Mouse (Mus musculus) granulocyte monocyte progenitor cell, adult 5-6 weeks (primary cell): ENCODE results near the gene Tpm4. TPM values are rescaled to one million over a fixed set of nuclear protein-coding genes. Genes with fewer than 3 reads are reported as not detected.
A peak's percentile ranks its signal among the peaks of the same experiment; 100 is the strongest.
"Not testable (repeated sequence)": the region's sequence is repeated elsewhere in the genome, so short reads cannot be mapped to it uniquely, and the experiment has no call there.

Experiments
- ATAC-seq: replicated peaks from 2 replicates; pipeline ENCODE4 v1.8.0; 2016; ENCODE audit warnings: mild to moderate bottlenecking, moderate TSS enrichment, inconsistent platforms; ENCODE audit not compliant: poor library complexity, severe bottlenecking
- total RNA-seq, 2 experiments: library from RNA; stranded (forward) in 1 of 2; stranded (reverse) in 1 of 2; fragments of 200-712, 200-1000 nt in 1 of 2; fragments of >200 nt in 1 of 2; fragmentation: Nextera tagmentation in 1 of 2; gene quantifications; 2 replicates each; pipeline ENCODE4 v1.2.3; 2014 to 2017

Tpm4 gene
- total RNA-seq (2014; fragmentation: Nextera tagmentation) (35.0 and 39.9 TPM in 2 replicates), total RNA-seq (2017) (54.2 and 60.5 TPM in 2 replicates)

DNA sequence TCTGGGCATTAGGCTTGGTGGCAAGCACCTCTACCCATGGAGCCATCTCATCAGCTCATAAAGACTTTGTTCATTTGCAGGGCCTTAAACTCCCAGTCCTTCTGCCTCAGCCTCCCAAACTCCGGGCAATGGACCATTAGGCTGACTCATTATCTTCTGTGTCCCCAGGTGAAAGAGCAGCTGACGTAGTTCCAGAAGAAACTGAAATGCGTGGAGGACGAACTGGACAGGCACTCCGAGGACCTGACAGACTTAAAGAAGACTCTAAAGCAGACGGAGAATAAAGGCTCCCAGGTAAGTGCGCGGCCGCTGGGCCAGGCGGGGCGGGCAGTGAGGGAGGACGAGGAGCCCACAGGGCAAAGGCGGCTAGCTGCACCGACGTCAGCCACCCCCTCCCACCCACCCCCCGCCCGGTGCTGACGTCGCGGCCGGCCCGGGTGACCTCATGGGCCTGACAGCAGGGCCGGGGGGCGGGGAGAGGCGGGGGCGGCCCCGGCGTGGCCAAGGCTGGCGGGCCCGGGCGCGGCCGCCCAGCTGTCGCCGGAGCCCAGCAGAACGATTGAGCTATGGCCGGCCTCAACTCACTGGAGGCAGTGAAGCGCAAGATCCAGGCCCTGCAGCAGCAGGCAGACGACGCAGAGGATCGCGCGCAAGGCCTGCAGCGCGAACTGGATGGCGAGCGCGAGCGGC is at the start of gene Tpm4:
TSS of gene Tpm4 (plus strand) at position 220 of the 690 bp plus-strand sequence.
- peak; percentile 24 for ATAC-seq

DNA sequence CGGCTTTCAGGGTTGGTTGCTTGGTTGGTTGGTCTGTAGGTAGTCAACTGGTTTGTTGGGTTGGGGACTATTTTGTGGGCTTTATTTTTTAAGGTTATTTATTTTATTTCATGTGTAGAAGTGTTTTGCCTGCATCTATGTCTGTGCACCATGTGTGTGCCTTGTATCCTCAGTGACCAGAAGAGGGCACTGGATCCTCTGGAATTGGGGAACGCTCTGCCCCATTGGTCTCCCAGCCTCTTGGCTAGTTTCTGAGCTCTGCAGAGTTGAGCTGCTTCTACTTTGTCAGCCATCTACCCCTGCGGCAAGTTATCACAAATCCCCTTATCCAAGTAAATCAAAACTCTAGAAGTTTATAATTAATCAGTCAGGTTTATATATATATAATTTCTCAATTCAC is 47.2 kb upstream of the Tpm4 start:
- not testable (repeated sequence) for ATAC-seq

DNA sequence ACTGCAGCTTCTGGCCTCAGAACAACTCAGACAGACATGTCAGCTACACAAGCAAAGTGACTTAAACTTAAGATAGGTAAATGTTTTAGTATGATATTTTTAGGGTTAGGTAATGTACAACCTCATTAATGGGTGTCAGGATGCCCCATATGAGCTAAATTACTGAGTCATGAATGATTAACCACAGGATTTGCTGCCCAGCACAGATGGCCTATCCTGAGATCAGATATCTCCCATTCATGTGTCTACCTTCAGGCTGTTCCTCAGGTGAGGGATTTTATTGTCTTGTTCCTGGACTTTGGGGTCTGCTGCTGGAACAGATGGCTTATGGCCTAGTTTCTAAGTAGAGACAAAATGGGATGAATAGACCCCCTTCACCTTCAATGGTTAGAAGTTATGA is 38.1 kb upstream of the Tpm4 start:
- ATAC-seq, result not testable (repeated sequence)

DNA sequence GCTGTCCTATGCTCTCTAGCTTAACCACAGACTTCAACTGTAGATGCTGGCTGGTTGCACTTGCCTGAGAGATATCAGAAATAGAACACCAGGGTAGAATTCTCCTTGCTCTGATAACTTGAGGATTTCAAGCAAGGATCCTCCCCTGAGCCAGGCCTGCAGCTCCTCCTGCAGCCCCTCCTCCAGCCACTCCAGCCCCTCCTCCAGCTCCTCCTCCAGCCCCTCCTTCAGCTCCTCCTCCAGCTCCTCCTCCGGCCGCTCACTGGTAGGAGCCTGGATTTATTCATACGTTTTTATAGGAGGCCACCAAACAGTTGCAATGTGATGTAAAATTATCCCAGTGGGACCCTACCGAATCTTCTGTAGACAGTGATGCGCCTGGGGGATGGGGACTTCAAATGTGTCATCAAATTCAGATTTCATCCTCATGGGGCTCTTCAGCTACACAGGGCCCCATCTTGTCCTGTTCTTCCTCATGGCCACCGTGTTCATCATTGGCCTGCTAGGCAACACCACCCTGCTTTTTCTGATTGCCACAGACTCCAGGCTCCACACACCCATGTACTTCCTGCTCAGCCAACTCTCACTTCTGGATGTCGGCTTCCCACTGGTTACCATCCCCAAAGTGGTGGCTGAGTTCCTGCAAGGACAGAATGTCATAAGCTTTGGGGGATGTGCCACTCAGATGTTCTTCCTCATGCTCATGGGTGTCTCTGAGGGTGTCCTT is 35.2 kb upstream of the Tpm4 start:
- peak; percentile 82 for ATAC-seq

DNA sequence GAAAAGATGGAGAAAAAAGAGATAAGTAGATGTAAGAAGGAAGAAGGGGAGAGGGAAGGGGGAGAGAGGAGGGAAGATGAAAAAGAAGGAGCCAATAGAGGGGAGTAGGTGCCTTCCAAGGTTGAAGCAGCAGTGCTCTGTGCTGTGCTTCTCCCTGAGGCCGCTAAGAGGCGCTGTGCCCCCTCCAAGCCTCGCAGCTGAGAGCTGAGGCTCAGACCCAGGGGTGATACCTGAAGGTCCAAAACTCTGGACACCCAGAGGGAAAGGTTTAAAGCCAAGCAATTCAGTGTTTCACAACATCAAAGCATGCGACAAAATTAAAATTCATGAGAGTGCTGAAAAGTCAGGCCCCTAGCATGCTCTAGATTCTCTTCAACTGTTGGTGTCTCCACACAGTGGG is 29.6 kb upstream of the Tpm4 start:
- peak; percentile 52; the same call in 1 of the 2 replicates for ATAC-seq

DNA sequence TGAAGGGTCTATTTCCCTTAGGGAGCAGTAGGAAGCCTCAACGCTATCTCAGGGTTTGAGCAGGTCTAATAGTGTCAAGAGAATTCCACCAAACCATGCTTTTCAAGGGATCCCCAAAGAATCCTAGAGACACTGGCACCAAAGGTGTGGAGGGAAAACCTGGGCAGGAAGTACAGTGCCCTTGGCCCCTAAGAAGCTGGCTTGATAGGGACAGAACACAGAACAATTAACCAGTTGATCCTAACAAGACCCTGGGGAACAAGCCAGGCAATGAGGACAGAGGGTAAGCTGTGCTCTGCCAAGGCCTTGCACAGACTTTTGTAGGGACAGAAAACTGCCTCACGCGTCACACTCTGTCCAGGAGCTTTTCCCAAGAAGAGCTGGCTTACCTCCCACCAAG is 28.0 kb upstream of the Tpm4 start, which contains the start of gene Olfr374:
TSS of gene Olfr374 (plus strand) at position 301 of the 400 bp plus-strand sequence.
- no peak for ATAC-seq

DNA sequence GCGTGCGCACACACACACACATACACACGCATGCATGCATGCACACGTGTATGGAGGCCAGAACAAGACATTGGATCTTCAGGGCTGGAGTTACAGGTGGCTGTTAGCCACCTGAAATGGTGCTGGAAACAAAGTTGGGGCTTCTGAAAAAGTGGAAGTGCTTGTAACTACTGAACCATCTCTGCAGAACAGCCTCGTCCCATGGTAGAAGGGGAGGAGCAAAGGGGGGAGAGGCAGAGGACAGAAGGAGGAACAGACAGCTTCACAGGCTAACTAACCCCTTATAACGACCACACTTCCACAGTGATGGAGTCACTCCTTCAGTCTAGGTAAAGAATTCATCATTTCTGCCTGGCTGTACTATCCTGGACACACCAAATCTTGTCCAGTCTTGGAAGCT is 23.9 kb upstream of the Tpm4 start:
- peak; percentile 69 for ATAC-seq

DNA sequence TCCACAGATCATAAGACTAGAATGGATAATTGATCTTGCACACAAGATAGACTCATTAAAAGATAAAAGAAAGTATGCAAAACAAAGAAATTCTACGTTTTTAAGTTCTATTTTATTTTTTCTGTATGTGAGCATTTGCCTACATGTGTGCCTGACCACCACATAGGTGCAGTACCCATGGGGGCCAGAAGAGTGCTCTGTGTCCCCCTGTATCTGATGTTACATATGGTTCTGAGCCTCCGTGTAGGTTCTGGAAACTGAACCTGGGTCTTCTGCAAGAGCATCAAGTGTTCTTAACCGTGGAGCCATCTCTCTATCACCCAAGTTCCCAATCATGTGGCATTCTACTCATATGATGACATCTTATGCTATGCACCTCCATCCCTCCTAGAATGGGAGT is 22.3 kb upstream of the Tpm4 start:
- ATAC-seq, result no peak; the same call in 1 of the 2 replicates

DNA sequence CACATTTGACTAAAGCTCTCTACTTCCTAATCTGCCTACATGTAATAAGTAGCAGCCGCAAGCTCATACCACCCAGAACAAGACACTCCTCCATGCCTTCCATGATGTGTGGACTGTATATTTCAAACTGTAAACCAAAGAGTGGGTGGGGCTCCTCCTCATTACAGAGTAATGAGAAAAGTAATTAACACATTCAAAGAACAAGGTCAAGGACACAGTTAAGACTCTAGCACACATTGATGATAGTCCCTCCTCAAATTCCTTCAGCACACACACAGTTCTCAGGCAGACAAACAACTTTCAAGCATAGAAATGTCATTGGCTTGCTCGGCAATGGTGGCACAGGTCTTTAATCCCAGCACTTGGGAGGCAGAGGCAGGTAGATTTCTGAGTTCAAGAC is 19.6 kb upstream of the Tpm4 start:
- ATAC-seq, result no peak

DNA sequence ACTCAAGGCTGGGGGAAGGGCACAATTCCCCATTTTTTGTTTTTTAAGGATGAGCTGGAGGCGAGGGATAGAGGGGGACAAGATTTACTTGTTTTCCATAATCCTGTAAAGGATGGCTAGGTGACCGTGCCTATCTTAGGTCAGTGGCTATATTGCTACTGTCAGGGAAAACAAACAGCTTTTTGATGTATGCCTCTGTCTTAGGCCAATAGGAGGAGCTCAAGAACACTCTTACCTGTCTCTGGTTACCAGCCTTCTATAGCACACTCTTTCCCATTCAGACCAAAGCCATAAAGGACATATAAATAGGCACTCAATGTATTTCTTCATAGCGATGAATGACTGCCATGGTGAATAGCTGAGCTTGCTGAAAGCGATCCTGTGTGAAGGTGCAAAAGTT is 16.2 kb upstream of the Tpm4 start:
- ATAC-seq, result no peak

DNA sequence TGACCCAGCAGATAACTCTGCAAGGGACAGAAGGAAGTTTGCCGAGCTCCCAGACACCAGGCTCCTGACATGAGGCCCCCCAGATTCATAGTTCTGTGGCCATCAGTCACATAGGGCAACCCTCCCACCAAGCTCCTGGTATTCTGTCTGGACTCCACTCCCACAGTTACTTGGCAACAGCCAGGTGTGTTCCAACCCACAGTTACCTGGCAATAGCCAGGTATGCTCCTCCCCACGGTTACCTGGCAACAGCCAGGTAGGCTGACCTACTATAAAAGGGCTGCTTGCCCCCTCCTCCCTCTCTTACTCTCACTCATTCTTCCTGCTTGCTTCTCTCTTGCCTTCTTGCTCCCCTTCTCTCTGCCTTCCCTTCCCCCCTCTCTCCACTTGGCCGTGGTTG is 13.3 kb upstream of the Tpm4 start:
- not testable (repeated sequence) for ATAC-seq

DNA sequence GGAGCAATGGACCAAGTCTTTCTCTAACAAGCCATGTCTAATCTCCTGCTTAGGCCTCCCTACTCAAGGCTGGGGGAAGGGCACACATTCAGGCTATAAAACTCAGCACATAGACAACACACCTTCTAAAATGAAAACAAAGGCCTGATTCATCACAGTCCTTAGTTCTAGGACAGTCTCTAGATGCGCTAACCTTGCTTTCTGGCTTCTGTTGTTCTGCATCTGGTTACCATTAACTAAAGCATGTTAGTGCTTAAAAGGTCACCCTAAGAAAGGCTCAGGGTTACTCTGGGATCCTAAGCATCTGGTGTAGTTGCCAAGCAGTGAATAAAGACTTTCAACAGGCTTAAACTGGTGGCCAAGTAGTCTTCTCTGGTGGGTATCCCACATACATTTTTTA is 12.8 kb upstream of the Tpm4 start:
- no peak for ATAC-seq

DNA sequence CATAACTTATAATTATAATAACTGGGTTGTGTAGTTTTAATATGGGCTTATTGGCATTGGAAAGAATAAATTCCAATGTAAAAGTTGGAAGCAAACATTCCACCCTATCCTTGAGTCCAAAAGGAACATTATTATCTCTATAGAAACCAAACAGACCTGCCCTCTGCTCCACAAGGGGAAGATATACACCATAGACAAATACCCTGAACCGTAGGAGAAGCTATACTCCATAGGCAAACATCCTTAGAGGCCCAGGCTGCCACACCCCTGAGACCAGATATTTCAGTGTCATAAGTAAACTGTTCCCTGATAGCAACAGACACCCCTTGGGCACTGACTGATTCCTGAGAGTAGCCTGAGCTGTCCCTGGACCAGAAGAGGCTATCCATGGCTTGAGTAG is 6.9 kb upstream of the Tpm4 start:
- ATAC-seq, result no peak

DNA sequence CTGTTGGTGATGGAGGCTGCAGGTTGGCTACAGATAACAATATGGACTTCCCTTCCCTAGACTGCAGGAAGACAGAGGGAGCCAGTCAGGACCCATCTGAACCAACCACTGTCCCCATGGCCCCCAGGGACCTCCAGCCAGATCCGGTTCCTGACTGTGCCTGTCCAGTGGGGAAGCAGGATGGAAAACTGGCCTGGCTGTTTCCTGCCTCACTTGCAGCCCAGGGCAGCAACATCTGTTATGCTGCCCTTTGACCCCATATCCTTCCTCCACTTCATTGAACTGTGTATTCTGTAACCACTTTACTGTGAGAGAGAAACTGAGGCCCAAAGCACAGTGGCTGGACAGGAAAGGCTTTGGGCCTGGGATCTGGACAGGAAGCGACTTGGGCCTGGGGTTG is 3.5 kb upstream of the Tpm4 start:
- ATAC-seq, result no peak

DNA sequence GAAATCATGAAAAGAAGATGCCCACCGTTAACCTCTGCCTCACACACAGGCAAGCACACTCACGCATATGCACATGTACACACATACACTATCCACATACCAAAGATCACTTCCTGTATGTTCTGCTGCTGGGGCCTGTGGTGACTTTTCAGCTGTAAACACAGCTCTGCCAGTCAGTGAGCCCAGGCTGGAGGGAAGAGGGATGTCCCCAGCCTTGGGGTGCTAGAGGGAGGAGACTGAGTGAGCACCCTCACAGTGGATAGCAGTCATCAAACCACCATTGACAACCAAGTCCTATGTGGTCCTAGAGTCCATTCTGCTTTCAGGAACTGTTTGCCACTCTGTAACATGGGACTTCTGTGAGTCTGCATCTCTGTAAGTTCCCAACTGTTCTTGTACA is 2.9 kb upstream of the Tpm4 start:
- peak; percentile 14; the same call in 1 of the 2 replicates for ATAC-seq

DNA sequence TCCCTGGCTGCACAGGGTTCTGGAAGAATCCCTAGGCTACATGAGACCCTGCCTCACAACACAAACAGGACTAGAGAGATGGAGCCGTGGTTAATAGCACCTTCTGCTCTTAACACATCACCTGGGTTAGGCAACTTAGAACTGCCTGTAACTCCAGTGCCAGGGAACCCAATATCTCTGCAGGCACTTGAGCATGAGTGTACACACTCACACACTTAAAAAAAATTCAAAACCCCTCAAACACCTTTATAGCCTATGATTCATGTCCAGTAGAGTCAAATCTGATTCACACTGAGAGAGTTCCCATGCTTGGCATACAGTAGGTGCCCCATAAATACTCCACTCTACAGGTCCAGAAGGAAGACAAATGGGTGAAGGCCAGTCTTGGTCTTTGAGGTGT is 2.4 kb upstream of the Tpm4 start:
- no peak for ATAC-seq

DNA sequence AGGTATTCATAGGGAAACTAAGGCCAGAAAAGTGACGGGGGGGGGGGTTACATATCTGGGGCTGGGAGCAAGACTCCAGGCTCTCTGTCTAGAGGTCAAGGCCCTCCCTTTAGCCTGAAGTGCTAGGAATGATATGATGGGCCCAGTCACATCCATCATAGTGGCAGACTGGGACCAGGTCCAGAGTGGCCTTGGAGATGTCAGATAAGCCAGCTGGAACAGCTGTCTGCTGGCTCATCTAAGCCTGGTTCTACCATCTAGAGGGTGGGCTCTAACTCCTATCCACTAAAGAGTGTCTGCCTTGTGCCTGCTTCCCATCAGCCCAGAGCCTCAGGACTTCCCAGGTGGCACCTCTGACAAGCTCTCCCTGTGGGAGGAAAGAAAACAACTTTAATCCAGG is 1.9 kb upstream of the Tpm4 start:
- ATAC-seq, result no peak

DNA sequence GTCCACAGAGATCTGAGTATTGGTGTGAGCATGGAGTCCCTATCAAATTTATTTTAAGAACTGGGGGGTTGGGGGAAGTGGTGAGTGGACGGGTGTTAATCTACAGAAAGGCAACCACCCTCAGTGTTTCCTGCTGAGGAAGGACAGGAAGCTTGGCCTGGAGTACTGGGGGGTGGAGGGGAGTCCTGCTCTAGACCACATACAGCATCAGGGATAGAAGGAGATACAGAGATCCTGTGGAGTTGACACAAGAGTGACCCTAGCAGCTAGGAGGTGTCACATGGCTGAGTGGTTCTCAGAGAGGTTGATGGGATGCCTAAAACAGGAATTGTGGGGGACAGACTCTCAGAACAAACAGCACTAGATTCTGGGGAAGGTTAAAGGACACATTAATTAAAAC is 1.3 kb upstream of the Tpm4 start:
- ATAC-seq, result peak; percentile 27

DNA sequence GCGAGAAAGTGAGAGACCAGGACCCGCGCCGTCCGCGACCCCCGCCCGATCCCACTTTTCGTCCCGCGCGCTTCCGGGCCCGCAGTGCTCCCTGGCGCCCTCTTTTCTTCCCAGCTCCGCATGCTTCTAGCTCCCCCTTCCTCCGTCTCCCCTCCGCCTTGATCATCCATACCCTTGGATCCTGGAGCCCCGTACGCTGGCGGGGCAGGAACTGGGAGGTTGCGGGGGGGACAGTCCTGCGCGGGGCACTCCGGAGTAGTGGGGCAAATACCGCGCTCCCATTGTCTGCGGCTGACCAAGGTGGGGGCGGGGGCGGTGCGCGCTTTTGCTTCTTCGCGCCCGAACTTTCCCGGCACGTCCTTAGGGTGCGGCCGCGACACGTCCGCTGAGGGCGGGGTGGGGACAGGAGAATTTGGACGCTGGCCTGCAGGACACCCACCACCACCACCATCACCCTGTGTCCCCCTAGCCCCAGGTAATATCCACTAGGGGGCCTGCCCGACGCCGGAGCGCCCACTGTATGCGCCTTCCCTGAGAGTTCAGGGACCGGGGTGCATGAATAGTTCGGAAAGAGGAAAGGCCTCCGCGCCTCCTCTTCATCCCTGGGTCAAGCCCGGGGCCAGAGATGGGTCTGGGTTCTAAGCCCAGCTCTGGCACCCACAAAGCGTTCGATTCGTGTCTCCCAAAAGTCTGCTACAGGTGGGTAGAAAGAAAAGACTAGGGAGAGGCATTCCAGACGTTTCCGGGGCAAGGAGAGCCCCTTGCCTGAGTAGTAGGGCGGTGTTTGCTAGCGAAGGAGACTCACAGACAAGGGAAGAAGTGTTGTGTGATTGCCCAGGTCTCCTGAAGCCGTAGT is 899 bp downstream of the Tpm4 start:
- ATAC-seq, result peak; percentile 28

DNA sequence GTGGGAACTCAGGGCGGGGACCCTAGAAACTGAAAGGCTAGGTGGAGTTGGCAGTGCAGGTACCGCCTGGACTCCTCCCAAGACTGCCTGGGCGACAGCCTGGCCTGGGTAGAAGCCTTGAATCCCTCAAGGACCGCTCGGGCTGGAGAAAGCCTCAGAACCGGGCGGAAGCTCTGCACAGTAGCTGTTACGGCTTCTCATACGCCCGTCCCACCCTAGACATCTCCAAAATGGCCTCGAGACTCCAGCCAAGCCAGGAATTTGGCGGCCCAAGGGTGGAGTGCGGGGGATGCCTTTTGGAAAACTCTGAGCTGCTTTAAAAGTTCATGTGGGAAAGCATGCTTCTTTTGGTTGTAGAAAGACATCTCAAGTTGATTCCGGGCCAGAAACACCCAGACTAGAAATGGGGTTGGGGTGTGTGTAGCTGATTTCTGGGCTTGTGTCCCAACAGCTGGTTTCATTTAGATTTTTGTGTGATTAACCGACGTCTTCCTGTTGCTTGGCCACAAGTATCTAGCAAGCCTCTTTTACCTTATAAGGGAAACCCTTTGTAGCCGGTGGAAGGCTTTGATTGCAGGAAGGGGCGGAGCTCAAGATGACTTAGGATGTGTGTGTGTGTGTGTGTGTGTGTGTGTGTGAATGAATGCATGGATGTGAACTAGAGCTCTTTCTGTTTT is 1.7 kb downstream of the Tpm4 start:
- peak; percentile 62 for ATAC-seq
